15 mouse cellular contexts compared by ENCODE assay signal in genomic region chr17:30438786-30439185, GRCm38 (mm10).
DNase-seq lines count a peak whose midpoint lies in the region; ATAC-seq and TF ChIP-seq lines count a peak whose summit lies in the region.
"Had no signal": no experiment of that assay in that cellular context is flagged by ENCODE, and none has a peak within 500 bp of the region (broad histone marks: within the 10 kb centered on the region; RNA-seq: fewer than 3 reads in every experiment).

No protein-coding gene starts in this region.

- no peaks in the 10 kb centered on the region for H3K9me3 ChIP-seq in hindbrain, postnatal 0 days (ENCODE audit: low read length)
- H3K9me3 ChIP-seq: G1E; limb, embryonic 15.5 days; midbrain, embryonic 12.5 days; neural tube, embryonic 12.5 days had no signal

- no peak overlapping the region for H3K4me2 ChIP-seq in hindbrain, postnatal 0 days (ENCODE audit: low read depth, low read length)
- H3K4me2 ChIP-seq: limb, embryonic 15.5 days; midbrain, embryonic 12.5 days; neural tube, embryonic 12.5 days had no signal

- no peaks in the 10 kb centered on the region for H3K36me3 ChIP-seq in hindbrain, postnatal 0 days (ENCODE audit: insufficient read depth, low read length)
- H3K36me3 ChIP-seq: limb, embryonic 15.5 days; midbrain, embryonic 12.5 days; neural tube, embryonic 12.5 days had no signal

- WGBS in hindbrain, postnatal 0 days: 88% methylated on average over 4 of the region's 4 CpGs

- H3K9ac ChIP-seq in hindbrain, postnatal 0 days (replicated peaks; ENCODE audit: low read length): no peak overlapping the region
- H3K9ac ChIP-seq: limb, embryonic 15.5 days; midbrain, embryonic 12.5 days; neural tube, embryonic 12.5 days had no signal

- no peaks in the 10 kb centered on the region for H3K27me3 ChIP-seq in hindbrain, postnatal 0 days (ENCODE audit: insufficient read depth, low read length)
- H3K27me3 ChIP-seq: limb, embryonic 15.5 days; midbrain, embryonic 12.5 days; neural tube, embryonic 12.5 days had no signal

- no peak for ATAC-seq in hindbrain, postnatal 0 days

- H3K4me1 ChIP-seq in hindbrain, postnatal 0 days (ENCODE audit: insufficient read depth, low read length): no peaks in the 10 kb centered on the region

- TF ChIP-seq CTCF in layer of hippocampus, adult 2 months (conservative IDR thresholded peaks at IDR 0.05): no peak
- no peak for TF ChIP-seq CTCF in hindbrain, postnatal 0 days (IDR thresholded peaks at IDR 0.05; ENCODE audit: low read depth)

- peak overlapping the region; percentile 61 for H3K27ac ChIP-seq in layer of hippocampus, adult 2 months
- no peak overlapping the region for H3K27ac ChIP-seq in hindbrain, postnatal 0 days
- H3K27ac ChIP-seq: gastrocnemius, adult 2 months; limb, embryonic 15.5 days; midbrain, embryonic 12.5 days; neural tube, embryonic 12.5 days had no signal

- peak; percentile 26 for DNase-seq in adrenal gland, adult 2 months
- DNase-seq in adrenal gland, postnatal 25 days: no peak
- peak in 1 of 2 experiments; percentile 29 for DNase-seq in layer of hippocampus, adult 2 months (ENCODE audit: low spot score in 2 of 2)
- no peak for DNase-seq in layer of hippocampus, postnatal 36 days
- DNase-seq in liver: peak; percentile 16
- DNase-seq in lung, postnatal 4 days: peak; percentile 66 to 77
- DNase-seq in frontal cortex, postnatal 10 days (ENCODE audit: low spot score in 2 of 2): no peak
- DNase-seq in hindbrain, postnatal 0 days (ENCODE audit: low spot score): no peak
- DNase-seq: gastrocnemius, adult 2 months; retina, postnatal 1 day; thymus, adult 18-20 months had no signal

- H3K4me3 ChIP-seq in layer of hippocampus, adult 2 months: no peak overlapping the region
- H3K4me3 ChIP-seq in hindbrain, postnatal 0 days (ENCODE audit: low read length): no peak overlapping the region
- H3K4me3 ChIP-seq: gastrocnemius, adult 2 months; limb, embryonic 15.5 days; midbrain, embryonic 12.5 days; neural tube, embryonic 12.5 days had no signal

Comparison
In these comparisons a context has a peak if more than half of its experiments do, and no peak if none do; other contexts are left out.
1. DNase-seq: peak in adrenal gland, adult 2 months (single experiment), liver (single experiment) and lung, postnatal 4 days (2 of 2); none in adrenal gland, postnatal 25 days (single experiment), layer of hippocampus, postnatal 36 days (0 of 2), frontal cortex, postnatal 10 days (0 of 2) and hindbrain, postnatal 0 days (single experiment).